Mouse (Mus musculus) megakaryocyte, embryonic 14.5 days (primary cell): ENCODE data around the gene Gpld1.

ENCODE experiments used
- FLI1 ChIP-seq: IDR thresholded peaks from 2 replicates; pipeline ENCODE4 v1.6.1; 2012; ENCODE audit warnings: low read length, inconsistent platforms, mixed read lengths
- GATA1 ChIP-seq: IDR thresholded peaks from 3 replicates; pipeline ENCODE4 v1.6.1; 2012; ENCODE audit warnings: mixed read lengths, low read length, inconsistent platforms, borderline replicate concordance

GRCm38 (mm10) chr13:24903412-24903811, 39.5 kb upstream of the Gpld1 start:
- TF ChIP-seq GATA1 (no peak), FLI1 (no peak)
